Mouse (Mus musculus) left cerebral cortex, postnatal 36 days (tissue): ENCODE measurements around the gene Ubr2. TPM values are rescaled to one million over a fixed set of nuclear protein-coding genes. Genes with fewer than 3 reads are reported as not detected.

Experiments used
- DNase-seq, 2 experiments: peaks; one replicate each; pipeline ENCODE4 v3.0.0; 2021 to 2022; ENCODE audit warnings: low spot score in 2 of 2, mixed read lengths in 1 of 2
- intact Hi-C: fragments of 180-260 bp; cut with DNase I; formaldehyde crosslinking; loops from one replicate; pipeline ENCODE4 v1.15.1; 2025
- total RNA-seq, 2 experiments: library from RNA; stranded (reverse); gene quantifications; 2 replicates each; pipeline ENCODE4 v1.2.3; 2021

Ubr2 gene
- 10 to 100 TPM; 49.9 to 62.8 TPM for total RNA-seq

DNA sequence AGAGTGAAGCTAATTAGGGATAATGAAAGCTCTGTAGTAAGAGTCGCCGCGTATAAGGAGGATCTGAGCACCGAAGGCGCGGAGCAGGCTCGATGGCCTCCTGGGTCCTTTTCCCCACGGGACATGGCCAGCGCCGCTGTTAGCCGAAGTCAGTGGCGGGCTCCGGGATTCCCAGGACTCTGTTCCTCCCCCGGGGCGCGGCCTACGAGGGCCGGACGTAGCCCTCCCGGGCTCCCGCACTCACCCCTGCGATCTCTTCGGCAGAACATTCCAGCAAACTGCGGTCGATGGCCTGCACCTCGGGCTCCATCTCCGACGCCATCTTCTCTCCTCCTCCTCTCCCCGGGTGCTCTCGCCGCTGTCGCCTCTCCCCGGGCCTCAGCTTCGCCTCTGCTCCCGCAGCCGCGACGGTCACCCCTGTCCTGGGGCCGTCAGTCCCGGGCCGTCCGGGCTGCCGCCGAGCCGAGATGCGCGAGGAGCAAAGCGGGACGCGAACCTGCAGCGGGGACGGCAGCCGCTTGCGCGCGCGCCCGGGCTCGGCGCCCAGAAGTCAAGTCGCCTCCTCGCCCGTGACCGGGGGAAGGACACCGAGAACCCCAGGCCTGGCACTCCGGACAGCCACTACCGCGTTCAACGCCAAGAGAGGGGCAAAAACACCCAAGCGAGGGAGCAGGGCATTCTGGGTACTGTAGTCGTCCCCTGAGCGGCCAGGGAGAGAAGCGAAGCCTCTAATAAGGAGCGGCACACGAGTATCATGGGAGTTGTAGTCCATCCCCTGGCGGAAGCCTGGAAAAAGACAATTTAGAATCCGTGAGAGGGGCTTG, at the start of gene Ubr2:
Gene Ubr2 (minus strand): TSS at position 659 of the 824 bp plus-strand sequence.
- peak; percentile 92 for DNase-seq
- intact Hi-C loops: loop anchor here (1.0 kb wide), 1 partner anchor 131 kb away; no protein-coding TSS in a partner anchor

DNA sequence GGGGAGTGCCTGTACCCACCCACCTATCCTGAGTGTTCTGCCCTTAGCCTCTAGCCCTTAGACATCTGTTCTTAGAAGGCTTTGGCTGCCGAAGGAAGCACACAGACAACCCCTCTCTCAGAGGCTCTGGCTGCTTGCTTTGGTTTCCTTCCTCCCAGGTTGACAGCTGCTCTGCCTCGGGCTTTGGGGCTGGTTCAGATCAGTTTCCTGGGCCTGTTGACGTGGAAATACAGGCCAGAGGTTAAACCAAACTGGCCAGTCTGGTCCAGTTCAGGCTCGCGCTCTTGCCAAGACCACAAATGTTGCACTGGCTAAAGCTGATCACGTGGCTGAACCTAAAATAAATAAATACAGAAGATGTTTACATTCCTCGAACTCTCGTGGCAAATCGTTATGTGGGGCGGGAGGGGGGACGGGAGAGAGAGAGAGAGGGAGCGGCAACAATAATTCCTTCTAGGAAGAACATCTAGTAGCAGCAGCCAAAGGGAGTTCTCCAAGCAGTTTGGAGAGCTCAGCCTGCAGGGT, 49.5 kb upstream of the Ubr2 start:
- intact Hi-C loops: loop anchor here (5.0 kb wide), 1 partner anchor 82 kb away; no protein-coding TSS in a partner anchor

DNA sequence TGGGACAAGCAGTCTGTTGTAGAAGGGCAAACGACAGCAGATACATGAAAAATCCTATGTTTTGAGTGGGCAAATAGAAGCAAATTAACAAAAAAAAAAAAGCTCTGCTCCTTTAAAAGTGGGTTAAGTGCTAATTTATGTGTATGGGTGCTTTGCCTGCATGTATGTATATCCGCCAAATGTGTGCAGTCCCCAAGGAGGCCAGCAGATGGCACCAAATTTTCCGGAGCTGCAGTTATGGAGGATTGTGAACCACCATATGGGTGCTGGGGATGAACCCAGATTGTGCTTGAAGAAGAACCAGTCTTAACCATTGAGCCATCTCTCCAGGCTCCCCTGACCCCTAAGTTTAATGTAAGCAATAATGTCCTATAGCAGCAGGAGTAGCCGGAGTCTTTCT, 47.6 kb upstream of the Ubr2 start:
- no peak for DNase-seq

More for the DNA sequence above, 49.5 kb upstream of the Ubr2 start:
- DNase-seq: no peak

DNA sequence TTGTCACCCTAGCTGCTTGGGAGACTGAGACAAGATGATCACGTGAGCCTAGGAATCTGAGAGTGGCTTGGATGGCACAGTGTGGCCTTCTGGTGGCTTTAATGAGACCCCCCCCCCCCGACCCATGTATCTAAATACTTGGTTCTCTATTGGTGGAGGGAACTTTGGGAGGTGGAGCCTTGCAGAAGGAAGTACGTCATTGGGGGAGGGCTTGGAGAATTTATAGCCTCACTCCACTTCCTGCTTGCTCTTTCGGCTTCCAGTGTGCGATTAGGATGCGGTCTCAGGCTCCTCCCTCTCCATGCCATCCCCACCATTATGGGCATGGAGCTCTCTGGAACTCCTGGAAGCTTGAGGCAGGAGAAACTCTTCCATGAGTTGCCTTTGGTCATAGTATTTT, 46.1 kb upstream of the Ubr2 start:
- intact Hi-C loops: loop anchor here (5.0 kb wide), 1 partner anchor 86 kb away; no protein-coding TSS in a partner anchor
- DNase-seq: no peak

More for the DNA sequence above, 47.6 kb upstream of the Ubr2 start:
- intact Hi-C loops: loop anchor here (5.0 kb wide), 1 partner anchor 84 kb away; no protein-coding TSS in a partner anchor

DNA sequence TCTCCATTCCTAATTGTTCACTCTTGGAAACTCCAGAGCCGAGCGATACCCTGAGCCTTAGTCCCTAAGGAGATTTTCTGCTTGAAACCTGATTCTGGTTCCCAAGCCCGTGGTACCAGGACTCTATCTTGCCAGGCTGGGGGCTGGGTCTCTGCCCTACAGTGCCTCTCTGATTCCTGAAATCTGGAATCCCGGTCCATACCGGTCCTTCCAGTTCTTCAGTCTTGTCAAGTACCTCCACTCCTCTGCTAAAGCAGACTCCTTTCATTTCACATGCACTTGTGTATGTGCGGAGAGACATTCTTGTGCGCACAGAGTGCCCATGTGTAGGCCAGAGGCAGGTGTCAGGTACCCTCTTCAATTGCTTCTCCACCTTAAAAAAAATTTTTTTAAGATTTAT, 44.8 kb upstream of the Ubr2 start:
- intact Hi-C loops: loop anchor here (5.0 kb wide), 1 partner anchor 87 kb away; no protein-coding TSS in a partner anchor

DNA sequence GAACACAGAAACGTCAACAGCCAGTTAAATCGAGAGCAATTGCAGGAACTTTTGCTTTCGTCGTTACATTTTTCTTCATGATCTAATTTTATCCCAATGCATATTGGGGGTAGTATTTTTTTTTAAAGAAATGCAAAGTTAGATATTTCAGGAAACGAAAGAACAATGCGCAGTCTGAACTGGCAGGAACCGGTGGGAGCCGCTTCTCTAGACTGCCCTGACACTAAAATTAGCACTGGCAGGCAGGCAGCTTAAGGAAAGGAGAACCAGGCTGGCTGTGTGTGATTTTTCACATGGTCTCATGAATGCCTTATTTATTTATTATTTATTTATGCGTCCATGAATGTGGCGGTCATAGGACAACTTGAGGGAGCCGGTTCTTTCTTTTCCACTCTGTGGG, 44.3 kb upstream of the Ubr2 start:
- intact Hi-C loops: loop anchor here (5.0 kb wide), 1 partner anchor 88 kb away; no protein-coding TSS in a partner anchor
- DNase-seq: peak in 1 of 2 experiments; percentile 15

More for the DNA sequence above, 44.8 kb upstream of the Ubr2 start:
- no peak for DNase-seq

DNA sequence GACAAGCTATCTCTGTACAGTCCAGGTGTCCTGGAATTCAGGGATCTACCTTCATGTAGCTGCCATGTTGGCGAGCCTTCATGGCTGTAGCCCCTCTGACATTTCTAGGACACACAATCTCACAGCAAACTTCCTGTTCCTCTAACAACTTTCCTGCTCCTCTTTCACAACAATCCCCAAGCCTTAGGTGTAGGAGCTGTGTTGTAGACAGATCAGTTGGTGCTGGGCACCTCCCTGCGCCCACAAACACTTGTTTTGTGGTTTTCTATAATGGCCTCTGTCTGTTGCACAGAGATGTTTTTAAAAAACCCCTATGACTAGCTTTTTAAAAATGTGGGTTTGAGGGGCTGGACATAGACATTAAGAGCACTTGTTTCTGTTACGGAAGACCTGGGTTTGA, 40.3 kb upstream of the Ubr2 start:
- DNase-seq: no peak
- intact Hi-C loops: no loop called here

DNA sequence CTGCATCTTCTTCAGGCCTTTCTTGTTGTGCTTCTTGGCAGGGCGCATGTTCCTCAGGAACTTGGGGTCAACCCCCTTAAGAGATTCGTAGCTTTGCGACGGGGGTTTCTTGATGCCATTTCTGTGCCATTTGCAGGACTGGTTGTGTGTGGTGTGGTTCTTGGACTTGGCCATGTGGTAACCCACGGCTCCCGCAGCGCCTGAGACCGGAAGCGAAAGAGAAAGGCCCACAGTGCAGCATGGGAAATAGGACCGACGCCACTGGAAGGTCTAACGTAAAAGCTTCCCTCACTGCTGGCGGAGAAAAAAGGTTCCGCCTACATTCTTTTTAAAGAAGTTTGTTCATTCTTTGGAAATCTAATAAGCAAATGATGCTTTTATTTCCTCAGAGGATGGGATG, 32.5 kb upstream of the Ubr2 start:
- DNase-seq: no peak
- intact Hi-C loops: no loop called here

DNA sequence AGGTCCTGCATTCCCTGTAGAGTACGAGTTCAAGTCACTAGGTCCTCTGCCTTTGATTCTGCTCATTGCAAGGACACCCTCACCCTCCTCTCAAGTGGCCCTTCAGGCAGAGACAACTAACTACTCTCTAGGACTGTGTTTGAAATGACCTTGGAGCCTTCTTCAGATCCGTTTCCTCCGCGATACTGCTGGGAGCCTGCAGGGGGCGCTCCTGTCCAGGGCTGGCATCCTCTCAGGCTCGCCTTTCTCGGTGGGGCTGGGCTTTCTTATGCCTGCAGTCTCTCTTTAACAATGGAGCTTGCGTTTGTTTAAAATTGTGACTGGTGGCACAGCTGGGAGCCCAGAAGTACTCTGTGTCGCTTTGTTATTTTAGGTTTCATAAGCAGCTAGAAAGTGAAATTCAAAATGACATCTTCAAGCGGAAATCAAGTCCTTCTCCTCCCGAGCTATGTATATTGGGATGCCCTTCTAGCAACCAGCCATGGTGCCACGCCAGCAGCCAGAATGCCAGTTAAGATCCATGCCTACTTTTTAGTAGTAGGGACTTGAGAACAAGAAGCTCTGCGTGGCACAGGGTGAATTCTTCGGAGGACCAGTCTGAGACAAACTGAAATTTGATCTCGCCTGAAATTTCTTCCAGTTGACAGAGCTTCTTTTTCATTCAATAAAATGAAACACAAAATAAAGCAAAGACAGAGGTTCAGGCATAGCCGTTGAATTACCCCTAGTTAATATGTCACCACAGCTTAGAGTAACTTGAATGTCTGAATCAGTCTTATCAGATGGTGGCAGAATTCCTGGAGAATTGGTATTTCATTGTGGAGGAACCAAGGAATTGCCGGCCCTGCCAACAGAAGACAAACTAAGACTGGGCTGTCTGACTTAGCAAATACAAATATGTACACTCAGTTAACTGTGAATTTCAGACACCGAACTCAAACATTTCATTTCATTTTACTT, 28.8 kb upstream of the Ubr2 start:
- intact Hi-C loops: loop anchor here (2.0 to 5.0 kb wide), 3 partner anchors 62 to 294 kb away; no protein-coding TSS in a partner anchor
- peak; percentile 86 to 89 for DNase-seq

DNA sequence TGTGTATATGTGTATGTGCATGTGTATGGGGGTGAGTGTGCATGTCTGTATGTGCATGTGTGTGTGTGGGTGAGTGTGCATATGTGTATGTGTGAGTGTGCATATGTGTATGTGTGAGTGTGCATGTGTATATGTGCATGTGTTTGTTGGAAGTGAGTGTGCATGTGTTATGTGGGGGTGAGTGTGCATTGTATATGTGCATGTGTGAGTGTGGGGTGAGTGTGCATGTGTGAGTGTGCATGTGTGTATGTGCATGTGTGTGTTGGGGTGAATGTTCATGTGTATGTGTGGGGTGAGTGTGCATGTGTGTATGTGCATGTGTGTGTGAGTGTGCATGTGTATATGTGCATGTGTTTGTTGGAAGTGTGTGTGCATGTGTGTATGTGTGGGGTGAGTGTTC, 24.2 kb upstream of the Ubr2 start:
- DNase-seq: no peak
- intact Hi-C loops: loop anchor here (5.0 kb wide), 1 partner anchor 132 kb away; no protein-coding TSS in a partner anchor

DNA sequence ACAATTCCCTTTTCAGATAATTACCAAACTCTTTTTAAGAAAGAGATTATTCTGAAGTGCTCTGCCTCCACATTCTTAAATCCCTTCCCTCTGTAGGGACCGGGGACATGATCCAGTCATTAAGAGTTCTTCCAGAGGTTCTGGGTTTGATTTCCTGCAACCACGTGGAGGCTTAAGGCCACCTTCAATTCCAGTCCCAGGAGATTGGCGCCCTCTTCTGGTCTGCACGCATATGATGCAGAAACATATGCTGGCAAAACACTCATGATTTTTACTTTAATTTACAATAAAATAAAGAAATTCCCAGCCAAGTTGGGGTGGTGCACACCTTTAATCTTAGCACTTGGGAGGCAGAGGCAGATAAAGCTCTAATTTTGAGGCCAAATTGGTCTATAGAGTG, 23.3 kb upstream of the Ubr2 start:
- intact Hi-C loops: loop anchor here (5.0 kb wide), 1 partner anchor 131 kb away; no protein-coding TSS in a partner anchor
- DNase-seq: peak in 1 of 2 experiments; percentile 35

DNA sequence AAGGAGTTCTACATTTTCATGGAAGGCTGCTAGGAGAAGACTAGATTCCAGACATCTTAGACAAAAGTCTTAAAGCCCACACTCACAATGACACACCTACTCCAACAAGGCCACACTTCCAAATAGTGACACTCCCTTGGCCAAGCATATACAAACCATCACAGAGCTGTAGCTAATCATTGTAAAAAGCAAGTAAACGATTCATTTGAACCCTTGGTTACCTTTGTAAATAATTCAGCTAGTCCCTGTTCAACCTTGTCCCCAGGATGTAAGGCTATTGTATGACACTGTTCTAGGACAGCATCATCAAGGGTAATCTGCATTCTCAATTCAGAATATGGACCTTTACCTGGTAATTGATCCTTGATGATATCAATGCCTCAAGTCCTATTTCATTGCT, 14.4 kb upstream of the Ubr2 start:
- intact Hi-C loops: no loop called here
- DNase-seq: no peak

DNA sequence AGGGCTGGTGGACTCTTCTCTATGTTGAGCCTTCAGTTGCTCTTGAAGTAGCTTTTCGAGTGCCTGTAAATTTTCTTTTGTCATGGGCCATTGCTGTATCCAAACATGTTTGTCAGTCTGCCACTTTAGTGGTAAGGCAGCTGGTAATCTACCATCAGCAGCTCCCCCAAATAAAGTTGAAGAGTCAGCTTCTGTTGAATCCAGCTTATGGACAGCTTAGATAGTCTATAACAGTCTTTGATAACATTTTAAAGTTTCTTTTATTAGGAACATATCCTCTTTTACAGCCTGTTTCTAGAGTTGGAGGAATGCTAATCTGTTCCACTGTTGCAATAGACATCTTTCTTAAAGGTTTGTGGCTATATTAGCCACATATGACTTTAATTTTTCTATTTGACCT, 13.0 kb upstream of the Ubr2 start:
- intact Hi-C loops: no loop called here
- no peak for DNase-seq

DNA sequence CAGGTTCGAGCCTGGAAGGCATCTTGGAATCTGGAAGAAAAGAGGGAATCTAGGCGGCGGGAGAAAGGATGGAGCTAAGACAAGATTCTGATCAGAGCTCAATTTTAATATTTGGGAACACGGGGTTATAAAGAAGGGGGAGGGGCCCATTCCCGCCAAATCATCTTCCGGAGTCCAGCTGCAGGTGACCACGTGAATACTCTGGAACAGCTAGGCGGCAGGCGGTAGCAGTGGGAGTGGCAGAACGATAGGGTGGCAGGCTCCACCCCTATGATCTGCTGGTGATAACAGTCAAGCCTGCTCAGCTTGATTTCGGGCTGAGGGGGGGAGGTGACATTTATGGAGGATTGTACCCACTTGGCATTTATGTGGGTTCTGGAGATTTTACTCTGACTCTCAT, 2.5 kb upstream of the Ubr2 start:
- intact Hi-C loops: no loop called here
- DNase-seq: no peak

DNA sequence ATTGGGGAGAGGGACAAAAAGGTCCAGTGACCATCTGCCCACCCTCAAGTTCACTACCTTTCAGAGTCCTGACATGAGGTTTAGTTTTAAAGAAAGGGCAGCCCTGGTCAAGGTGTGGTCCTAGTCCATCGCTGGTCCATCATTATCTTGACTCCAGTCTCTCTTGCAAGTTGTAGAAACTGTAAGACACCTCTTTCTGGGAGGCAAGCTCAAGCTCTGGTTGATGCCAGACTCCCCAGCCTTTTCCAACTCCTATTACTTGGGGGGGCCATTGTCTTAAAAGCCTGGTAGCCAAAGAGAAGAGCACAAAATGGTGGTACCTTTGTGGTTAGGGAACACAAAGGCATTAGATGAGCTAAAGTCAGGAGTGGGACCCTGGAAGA, 1.3 kb upstream of the Ubr2 start:
- intact Hi-C loops: no loop called here
- DNase-seq: no peak

DNA sequence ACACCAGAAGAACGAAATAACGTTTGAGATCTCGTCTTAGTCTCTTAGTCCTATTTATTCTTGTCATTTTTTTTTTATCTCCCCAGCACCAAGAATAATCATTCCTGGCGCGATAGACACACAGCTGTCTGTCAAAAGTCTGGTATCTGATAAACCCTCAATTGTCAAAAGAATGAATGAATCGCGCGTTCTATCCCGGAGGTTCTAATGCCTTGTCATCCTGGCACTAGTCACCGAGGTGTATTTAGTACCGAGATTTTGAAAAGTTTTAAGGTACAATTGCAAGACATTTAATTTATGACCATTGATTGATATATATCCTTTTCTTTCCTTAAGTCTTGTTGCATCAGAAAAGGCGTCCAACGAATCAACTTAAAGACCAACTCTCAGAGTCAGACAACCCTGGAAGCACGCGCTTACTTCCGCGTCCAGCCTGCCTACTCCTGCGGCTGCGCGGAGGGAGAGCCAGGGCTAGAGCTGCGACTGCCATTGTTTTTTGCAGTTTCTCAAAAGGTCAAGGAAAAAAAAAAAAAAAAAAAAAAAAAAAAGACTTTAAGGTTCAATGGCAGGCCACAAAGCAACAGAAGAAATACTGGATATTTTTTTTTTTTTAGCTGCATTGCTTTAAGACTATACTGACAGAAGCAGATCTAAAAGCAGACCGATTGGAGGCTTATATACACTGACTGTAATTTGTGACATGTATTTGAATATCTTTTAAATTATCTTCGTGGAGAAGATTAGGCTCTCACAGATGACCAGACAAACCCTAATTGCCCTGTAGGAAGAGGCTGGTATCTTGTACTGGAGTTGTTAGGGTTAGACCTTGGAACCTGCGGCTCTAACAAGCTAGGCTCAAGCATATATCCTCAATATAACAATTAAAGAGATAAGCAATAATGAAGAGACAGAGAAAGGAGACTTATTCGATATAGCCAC, 635 bp upstream of the Ubr2 start:
- peak; percentile 60 to 61 for DNase-seq
- intact Hi-C loops: loop anchor here (1.0 kb wide), 1 partner anchor 130 kb away; no protein-coding TSS in a partner anchor

DNA sequence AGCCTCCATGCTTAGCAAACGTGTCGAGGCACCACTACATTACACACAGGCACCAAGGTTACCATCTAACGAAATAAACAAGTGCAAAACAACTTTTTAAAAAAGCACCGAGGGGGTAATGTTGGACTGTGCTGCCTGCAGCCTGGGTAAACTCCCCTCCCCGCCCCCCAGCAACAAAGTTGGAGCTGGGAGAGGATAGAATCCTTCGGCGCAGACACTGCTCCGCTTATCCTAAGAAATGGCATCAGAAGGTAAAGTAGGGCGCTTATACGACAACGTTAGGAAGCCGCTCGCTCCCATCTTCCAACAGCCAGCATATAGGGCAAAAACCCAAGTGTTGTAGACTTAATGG, 834 bp downstream of the Ubr2 start:
- no peak for DNase-seq
- intact Hi-C loops: no loop called here

DNA sequence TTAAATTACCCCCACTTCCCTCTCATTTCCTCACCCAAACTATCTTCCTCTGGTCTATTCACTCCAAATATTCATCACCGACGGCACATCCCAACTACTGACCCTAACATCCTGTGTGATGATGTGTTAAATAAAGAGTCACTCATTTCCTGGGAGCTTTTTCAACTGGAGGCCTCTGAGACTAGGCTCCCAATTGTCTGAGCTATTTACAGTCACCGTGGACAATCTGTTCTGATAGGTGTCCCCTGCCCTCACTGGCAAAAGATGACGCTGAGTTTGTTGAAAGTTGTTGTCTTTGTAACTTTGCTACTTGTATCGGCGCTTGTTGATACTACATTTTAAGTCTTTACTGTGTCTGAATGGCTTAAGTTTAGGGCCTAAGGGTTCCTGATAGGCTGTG, 1.3 kb downstream of the Ubr2 start:
- no peak for DNase-seq
- intact Hi-C loops: no loop called here

DNA sequence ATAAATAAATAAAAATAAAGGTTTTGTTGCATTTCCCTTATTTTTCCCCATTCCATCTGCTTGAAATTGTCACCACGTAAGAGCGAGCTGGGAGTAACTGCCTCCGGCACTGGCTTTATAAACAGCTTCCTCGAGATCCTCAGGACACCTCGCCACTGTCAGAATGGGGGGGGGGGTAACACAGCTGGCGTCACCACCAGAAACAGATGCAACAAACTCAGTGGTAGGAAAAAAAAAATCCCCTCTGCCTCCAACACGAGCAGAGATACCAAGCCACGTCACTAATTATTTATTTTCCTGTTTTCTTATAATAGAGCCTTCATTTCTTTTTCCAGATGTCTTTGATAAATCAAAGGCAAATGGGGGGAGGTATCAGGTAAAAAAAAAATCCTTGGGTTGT, 1.9 kb downstream of the Ubr2 start:
- no peak for DNase-seq
- intact Hi-C loops: no loop called here
